Mouse (Mus musculus) lung, postnatal 0 days (tissue): ENCODE measurements around the gene Cutc.

Experiments
- CTCF ChIP-seq: IDR thresholded peaks from 2 replicates; pipeline ENCODE4 v1.5.1; 2016; ENCODE audit warnings: antibody characterized with exemption, mild to moderate bottlenecking
- EP300 ChIP-seq: IDR thresholded peaks from 2 replicates; pipeline ENCODE4 v1.6.1; 2016; ENCODE audit warnings: antibody characterized with exemption, mild to moderate bottlenecking, control low read depth

- no peak for TF ChIP-seq CTCF
- TF ChIP-seq EP300 = no peak
These were observed 23.8 kb downstream of the Cutc start for GRCm38 (mm10) chr19:43776561-43776960.
